Mouse (Mus musculus) lung, embryonic 16.5 days (tissue): ENCODE data around the gene Fam78a. TPM values are rescaled to one million over a fixed set of nuclear protein-coding genes. Genes with fewer than 3 reads are reported as not detected.

Source experiments
- ATAC-seq: fragments of 200-750 bp; cut with Nextera tagmentation; 2 replicates; pipeline ENCODE4 v1.8.0; 2017; ENCODE audit warnings: low read depth, mild to moderate bottlenecking, moderate library complexity
- H3K27ac ChIP-seq: fragments of 300-500 bp; sonication (generic); 2 replicates; pipeline ENCODE4 v1.5.1; 2014; ENCODE audit warnings: mild to moderate bottlenecking, control low read depth, low read length
- H3K27me3 ChIP-seq: fragments of 300-500 bp; sonication (generic); 2 replicates; pipeline ENCODE4 v1.6.1; 2014; ENCODE audit warnings: low read depth, low read length, mixed read lengths; ENCODE audit not compliant: control insufficient read depth, insufficient read depth
- H3K36me3 ChIP-seq: fragments of 300-500 bp; sonication (generic); 2 replicates; pipeline ENCODE4 v1.6.1; 2014; ENCODE audit warnings: low read length; ENCODE audit not compliant: control insufficient read depth, insufficient read depth
- H3K4me1 ChIP-seq: fragments of 300-500 bp; sonication (generic); replicated peaks from 2 replicates; pipeline ENCODE4 v1.6.1; 2014; ENCODE audit warnings: low read length, mixed read lengths; ENCODE audit not compliant: control insufficient read depth, insufficient read depth
- H3K4me2 ChIP-seq: fragments of 300-500 bp; sonication (generic); 2 replicates; pipeline ENCODE4 v1.6.1; 2014; ENCODE audit warnings: low read depth, low read length, control low read depth
- H3K4me3 ChIP-seq: fragments of 300-500 bp; sonication (generic); 2 replicates; pipeline ENCODE4 v1.5.1; 2014; ENCODE audit warnings: mild to moderate bottlenecking, low read length, control low read depth
- H3K9ac ChIP-seq: fragments of 300-500 bp; sonication (generic); 2 replicates; pipeline ENCODE4 v1.6.1; 2014; ENCODE audit warnings: low read length, control low read depth
- H3K9me3 ChIP-seq: fragments of 300-500 bp; sonication (generic); 2 replicates; pipeline ENCODE4 v1.6.1; 2016; ENCODE audit warnings: low read length; ENCODE audit not compliant: control insufficient read depth
- WGBS: fragments of 180-500 bp; shearing (Covaris S2); extraction: QIAGEN DNeasy Blood & Tissue Kit; methylation state at CpG from one replicate; pipeline ENCODE4 v1.1.7; 2014; 5-methylcytosine and 5-hydroxymethylcytosine counted together
- polyA plus RNA-seq: library from polyadenylated mRNA; unstranded; fragments of >200 nt; fragmentation: Nextera tagmentation; extraction: Ambion mirVana; gene quantifications from 2 replicates; pipeline ENCODE4 v1.2.1, GENCODE M21; 2015

Gene Fam78a
- polyA plus RNA-seq, 1 experiment from 2014 or later, result 4.4 TPM

DNA sequence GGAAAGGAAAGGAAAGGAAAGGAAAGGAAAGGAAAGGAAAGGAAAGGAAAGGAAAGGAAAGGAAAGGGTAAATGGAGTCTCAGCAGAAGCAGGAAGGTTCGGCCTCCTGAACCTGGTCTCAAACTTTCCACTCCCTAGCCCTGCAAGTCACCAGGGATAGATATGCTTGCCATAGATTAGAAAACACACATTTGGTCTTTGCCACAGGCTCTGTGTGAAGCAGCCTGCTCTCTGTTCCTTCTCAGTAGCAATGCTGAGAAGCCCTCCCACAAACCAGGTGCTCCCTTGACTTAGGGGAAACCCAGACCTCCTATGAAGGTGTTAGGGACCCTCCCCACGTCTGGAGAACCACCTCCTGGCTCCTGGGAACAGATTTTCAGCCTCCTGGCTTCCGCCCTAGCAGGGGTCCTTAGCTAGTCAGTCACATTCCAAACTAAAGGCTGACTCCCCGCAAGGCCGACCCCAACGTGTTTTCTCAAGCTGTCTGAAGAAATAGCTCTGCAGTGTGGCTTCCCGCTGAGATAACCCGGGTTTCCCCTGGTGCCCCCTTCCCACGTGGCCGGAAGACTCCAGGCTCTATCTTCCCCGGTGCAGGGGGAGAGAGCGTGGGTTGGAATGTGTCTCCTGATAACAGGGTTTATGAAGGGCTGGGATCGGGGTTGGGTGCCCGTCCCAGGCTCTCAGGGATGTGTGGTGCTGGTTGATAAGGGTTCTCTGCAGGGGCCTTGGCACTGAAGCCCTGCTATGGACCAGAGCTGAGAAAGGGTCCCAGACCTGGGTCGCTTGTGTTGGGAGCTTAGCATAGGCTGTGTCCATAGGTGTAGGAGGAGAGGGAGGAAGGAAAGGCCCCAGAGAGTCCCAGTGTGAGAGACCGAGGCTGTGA is 43.2 kb upstream of the Fam78a start:
- Histone ChIP-seq H3K9ac (no peak overlapping the region), H3K9me3 (no peaks in the 10 kb centered on the region), H3K4me1 (0 out of 2 replicates have a peak, but pooled peaks cover 5% of the 10 kb centered on the region), H3K4me3 (no peak overlapping the region), H3K27me3 (no peaks in the 10 kb centered on the region), H3K36me3 (no peaks in the 10 kb centered on the region), H3K4me2 (no peak overlapping the region), H3K27ac (no peak overlapping the region)
- no peak for ATAC-seq
- 12% methylated on average over 16 of the region's 16 CpGs for WGBS

DNA sequence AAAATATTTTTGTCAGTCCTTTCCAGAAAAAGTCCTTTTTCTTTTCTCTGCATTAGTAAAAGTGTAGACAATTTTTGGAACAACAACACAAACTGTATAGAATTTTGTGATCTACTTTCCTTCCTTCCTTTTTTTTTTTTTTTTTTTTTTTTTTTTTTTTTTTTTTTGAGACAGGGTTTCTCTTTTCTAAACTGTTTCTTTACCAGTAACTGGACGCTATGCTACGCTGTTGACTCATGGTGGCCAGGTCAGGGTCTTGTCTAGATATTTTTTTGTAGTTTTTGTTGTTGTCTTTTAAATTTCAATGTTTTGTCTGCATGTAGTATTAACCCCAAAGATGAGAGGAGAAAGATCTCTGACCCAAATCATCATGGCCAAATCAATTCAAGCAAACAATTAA is 37.1 kb upstream of the Fam78a start:
- Histone ChIP-seq H3K4me2 (no peak overlapping the region), H3K9me3 (no peaks in the 10 kb centered on the region), H3K27ac (no peak overlapping the region), H3K36me3 (no peaks in the 10 kb centered on the region), H3K4me1 (no peaks in the 10 kb centered on the region), H3K9ac (no peak overlapping the region), H3K27me3 (no peaks in the 10 kb centered on the region), H3K4me3 (no peak overlapping the region)
- 66% methylated on average over 2 of the region's 2 CpGs for WGBS
- no peak for ATAC-seq

DNA sequence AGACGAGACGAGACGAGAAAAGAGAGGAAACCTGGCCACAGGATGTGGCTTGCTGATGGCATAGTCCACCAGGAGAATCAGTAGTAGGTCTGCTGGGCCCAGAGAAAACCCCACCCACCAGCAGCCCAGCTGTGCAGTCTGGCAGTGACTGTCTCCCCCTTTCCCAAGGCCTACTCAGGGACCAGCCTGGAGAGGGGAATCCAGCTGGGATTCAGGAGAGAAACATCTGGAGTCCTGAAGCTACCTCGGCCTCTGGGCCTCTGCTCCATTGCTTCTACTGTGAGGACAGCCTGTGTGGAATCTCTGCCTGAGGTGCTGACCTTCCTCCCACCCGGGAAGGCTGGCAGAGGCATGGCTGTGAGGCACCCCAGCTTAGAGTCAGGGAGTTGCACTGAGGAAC is 36.5 kb upstream of the Fam78a start:
- Histone ChIP-seq H3K36me3 (no peaks in the 10 kb centered on the region), H3K27ac (no peak overlapping the region), H3K4me1 (no peaks in the 10 kb centered on the region), H3K27me3 (no peaks in the 10 kb centered on the region), H3K4me2 (no peak overlapping the region), H3K9me3 (no peaks in the 10 kb centered on the region), H3K4me3 (no peak overlapping the region), H3K9ac (no peak overlapping the region)
- 50% methylated on average over 5 of the region's 5 CpGs for WGBS
- ATAC-seq, result no peak

DNA sequence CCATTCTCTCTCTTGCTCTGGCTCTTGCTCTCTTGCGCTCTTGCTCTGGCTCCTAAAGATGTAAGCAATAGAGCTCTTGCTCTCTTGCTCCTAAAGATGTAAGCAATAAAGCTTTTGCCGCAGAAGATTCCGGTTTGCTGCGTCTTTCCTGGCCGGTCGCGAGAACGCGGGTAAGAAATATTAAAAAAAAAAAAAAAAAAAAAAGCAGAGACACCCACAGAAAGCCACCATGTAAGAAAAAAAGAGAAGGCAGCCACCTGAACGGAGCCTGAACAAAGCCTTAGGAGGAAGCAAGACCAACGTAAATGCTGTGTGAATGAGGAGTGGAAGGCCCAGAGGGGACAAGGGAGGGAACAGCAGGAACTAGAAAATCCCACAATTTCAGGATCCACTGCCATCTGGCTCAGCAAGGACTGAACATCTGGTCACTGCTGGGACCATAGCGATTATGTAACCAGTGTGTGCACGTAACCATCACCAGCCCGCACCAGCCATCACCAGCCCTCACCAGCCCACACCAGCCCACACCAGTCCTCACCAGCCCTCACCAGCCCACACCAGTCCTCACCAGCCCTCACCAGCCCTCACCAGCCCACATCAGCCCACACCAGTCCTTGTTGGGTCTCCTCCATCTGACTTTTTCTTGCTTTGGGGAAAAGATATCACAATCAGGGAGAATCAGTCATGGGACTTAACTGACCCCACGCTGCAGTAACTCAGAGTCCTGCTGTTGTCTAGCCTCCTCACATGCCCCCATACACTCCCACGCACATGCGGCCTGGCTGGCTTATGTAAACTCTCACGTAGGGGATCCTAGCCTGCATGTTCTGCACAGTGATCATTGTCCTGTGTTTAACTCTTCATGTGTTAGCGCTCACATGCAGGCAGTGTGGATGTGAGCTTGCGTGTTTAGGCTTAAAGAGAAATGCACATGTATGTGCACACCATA is 35.4 kb upstream of the Fam78a start:
- Histone ChIP-seq H3K27ac (no peak overlapping the region), H3K36me3 (no peaks in the 10 kb centered on the region), H3K4me2 (no peak overlapping the region), H3K4me3 (no peak overlapping the region), H3K4me1 (no peaks in the 10 kb centered on the region), H3K27me3 (no peaks in the 10 kb centered on the region), H3K9me3 (no peaks in the 10 kb centered on the region), H3K9ac (no peak overlapping the region)
- WGBS, result 84% methylated on average over 20 of the region's 20 CpGs
- no peak for ATAC-seq

DNA sequence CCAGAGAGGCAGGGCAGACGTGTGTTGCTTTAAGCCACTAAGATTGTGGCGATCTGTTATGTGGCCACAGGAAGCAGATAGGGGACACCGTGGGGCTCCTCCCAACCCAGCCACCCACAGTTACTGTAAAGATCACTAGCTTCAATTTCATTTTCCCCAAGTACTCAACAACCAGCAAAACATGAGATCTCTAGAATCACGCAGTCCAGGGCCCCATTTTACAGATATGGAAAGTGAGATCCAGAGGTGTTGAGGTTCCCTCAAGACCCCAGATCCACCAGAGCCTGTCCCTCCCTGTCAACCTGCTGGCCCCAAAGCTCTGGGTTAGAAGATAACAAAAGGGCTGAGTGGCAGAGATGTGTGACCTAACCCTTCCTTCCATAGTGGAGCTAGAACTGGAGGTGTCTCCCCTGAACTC is 31.2 kb upstream of the Fam78a start:
- Histone ChIP-seq H3K9me3 (no peaks in the 10 kb centered on the region), H3K27ac (no peak overlapping the region), H3K36me3 (no peaks in the 10 kb centered on the region), H3K27me3 (no peaks in the 10 kb centered on the region), H3K4me2 (no peak overlapping the region), H3K4me1 (no peaks in the 10 kb centered on the region), H3K4me3 (no peak overlapping the region), H3K9ac (no peak overlapping the region)
- WGBS, result 85% methylated on average over 4 of the region's 4 CpGs
- no peak for ATAC-seq

DNA sequence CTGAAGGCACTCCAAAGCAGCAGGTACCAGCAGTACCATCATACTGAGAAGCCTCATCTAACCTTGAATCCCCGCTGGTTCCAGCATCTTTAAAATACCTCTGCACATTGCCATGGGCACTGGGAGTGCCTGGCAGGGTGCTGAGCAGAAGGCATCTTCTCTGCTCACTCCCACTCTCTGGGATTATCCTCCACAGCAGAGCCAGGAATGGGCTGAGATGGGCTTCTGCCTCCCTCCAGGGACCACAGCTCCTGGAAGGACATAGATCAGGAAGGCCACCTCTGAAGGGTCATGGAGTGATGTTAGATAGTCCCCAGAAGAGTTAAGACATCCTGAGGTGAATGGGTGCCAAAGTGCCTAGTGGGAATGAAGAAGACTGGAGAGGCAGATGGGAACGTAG is 27.9 kb upstream of the Fam78a start:
- no peak overlapping the region for H3K4me3 ChIP-seq
- no peaks in the 10 kb centered on the region for H3K4me1 ChIP-seq
- no peak overlapping the region for H3K4me2 ChIP-seq
- WGBS, result 57% methylated on average over 2 of the region's 2 CpGs
- no peaks in the 10 kb centered on the region for H3K36me3 ChIP-seq
- H3K27ac ChIP-seq, result no peak overlapping the region
- no peak overlapping the region for H3K9ac ChIP-seq
- H3K9me3 ChIP-seq, result no peaks in the 10 kb centered on the region
- ATAC-seq, result no peak
- H3K27me3 ChIP-seq, result no peaks in the 10 kb centered on the region

DNA sequence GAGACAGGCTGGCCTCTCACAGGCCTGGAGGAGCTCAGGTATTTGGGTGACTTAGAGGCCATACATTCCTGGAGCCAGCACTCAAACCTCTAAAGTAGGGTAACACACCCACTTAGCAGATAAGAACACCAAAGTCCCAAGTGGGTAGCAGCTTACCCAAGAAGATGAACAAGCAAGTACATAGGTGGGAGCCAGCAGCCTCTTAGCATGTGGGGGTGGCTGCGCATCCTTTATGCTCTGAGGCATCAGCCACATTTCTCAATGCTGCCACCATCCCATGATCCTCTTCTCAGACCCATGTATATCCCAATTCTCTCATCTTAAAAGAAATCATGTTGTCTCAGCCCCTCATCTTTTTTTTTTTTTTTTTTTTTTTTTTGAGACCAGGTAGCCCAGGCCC is 26.6 kb upstream of the Fam78a start:
- H3K4me1 ChIP-seq, result no peaks in the 10 kb centered on the region
- no peak overlapping the region for H3K9ac ChIP-seq
- no peak for ATAC-seq
- no peak overlapping the region for H3K4me2 ChIP-seq
- no peaks in the 10 kb centered on the region for H3K36me3 ChIP-seq
- no peaks in the 10 kb centered on the region for H3K9me3 ChIP-seq
- no peaks in the 10 kb centered on the region for H3K27me3 ChIP-seq
- H3K27ac ChIP-seq, result no peak overlapping the region
- no peak overlapping the region for H3K4me3 ChIP-seq
- 100% methylated on average over 1 of the region's 1 CpGs for WGBS

DNA sequence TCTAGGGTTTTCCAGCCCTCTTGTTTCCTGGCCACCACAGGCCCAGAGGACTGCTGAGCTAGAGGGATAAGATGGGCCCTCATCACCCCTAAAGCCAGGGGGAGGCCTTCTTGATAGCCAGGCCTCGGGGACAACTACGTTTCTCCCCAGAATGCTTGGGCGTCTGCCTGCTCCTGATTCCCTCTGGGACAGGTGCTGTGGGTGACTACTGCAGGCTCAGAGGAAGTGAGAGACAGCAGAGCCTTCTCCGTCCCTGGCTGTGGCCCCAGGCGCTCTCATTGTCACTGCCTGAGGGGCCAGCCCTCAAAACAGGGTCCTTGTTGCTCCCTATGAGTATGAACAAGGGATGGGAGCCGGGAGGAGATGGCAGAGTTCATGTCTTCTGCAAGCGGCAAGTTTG is 21.3 kb upstream of the Fam78a start:
- H3K27me3 ChIP-seq, result no peaks in the 10 kb centered on the region
- no peak overlapping the region for H3K4me3 ChIP-seq
- ATAC-seq, result no peak
- H3K9me3 ChIP-seq, result no peaks in the 10 kb centered on the region
- H3K27ac ChIP-seq, result no peak overlapping the region
- no peaks in the 10 kb centered on the region for H3K4me1 ChIP-seq
- H3K36me3 ChIP-seq, result no peaks in the 10 kb centered on the region
- H3K4me2 ChIP-seq, result no peak overlapping the region
- H3K9ac ChIP-seq, result no peak overlapping the region
- WGBS, result 73% methylated on average over 7 of the region's 7 CpGs
